Mouse (Mus musculus) kidney, embryonic 16.5 days (tissue): ENCODE data around the gene Atp6v1c2. TPM values are rescaled to one million over a fixed set of nuclear protein-coding genes. Genes with fewer than 3 reads are reported as not detected.
A peak's percentile ranks its signal among the peaks of the same experiment; 100 is the strongest.

Source experiments
- ATAC-seq: fragments of 200-750 bp; cut with Nextera tagmentation; 2 replicates; pipeline ENCODE4 v1.8.0; 2017; ENCODE audit warnings: moderate TSS enrichment; ENCODE audit not compliant: low FRiP score, low TSS enrichment
- H3K27ac ChIP-seq: fragments of 300-500 bp; sonication (generic); 2 replicates; pipeline ENCODE4 v1.5.1; 2014; ENCODE audit warnings: low read length
- H3K27me3 ChIP-seq: fragments of 300-500 bp; sonication (generic); 2 replicates; pipeline ENCODE4 v1.6.1; 2014; ENCODE audit warnings: low read length, control low read depth, mixed read lengths; ENCODE audit not compliant: insufficient read depth
- H3K36me3 ChIP-seq: fragments of 300-500 bp; sonication (generic); 2 replicates; pipeline ENCODE4 v1.6.1; 2014; ENCODE audit warnings: low read length, control low read depth, mixed read lengths; ENCODE audit not compliant: insufficient read depth
- H3K4me1 ChIP-seq: fragments of 300-500 bp; sonication (generic); 2 replicates; pipeline ENCODE4 v1.6.1; 2014; ENCODE audit warnings: low read length, control low read depth, mixed read lengths; ENCODE audit not compliant: insufficient read depth
- H3K4me2 ChIP-seq: fragments of 300-500 bp; sonication (generic); replicated peaks from 2 replicates; pipeline ENCODE4 v1.6.1; 2014; ENCODE audit warnings: low read depth, low read length
- H3K4me3 ChIP-seq: fragments of 300-500 bp; sonication (generic); 2 replicates; pipeline ENCODE4 v1.5.1; 2014; ENCODE audit warnings: mild to moderate bottlenecking, low read length
- H3K9ac ChIP-seq: fragments of 300-500 bp; sonication (generic); replicated peaks from 2 replicates; pipeline ENCODE4 v1.6.1; 2014; ENCODE audit warnings: low read length
- H3K9me3 ChIP-seq: fragments of 300-500 bp; sonication (generic); 2 replicates; pipeline ENCODE4 v1.6.1; 2016; ENCODE audit warnings: low read length, control low read depth
- WGBS: fragments of 180-500 bp; shearing (Covaris S2); extraction: QIAGEN DNeasy Blood & Tissue Kit; methylation state at CpG from one replicate; pipeline ENCODE4 v1.1.7; 2014; 5-methylcytosine and 5-hydroxymethylcytosine counted together
- polyA plus RNA-seq: library from polyadenylated mRNA; unstranded; fragments of >200 nt; fragmentation: Nextera tagmentation; extraction: Ambion mirVana; gene quantifications from 2 replicates; pipeline ENCODE4 v1.2.1, GENCODE M21; 2015

Atp6v1c2 gene
- polyA plus RNA-seq, 1 experiment from 2014 or later, result 5.8 TPM

DNA sequence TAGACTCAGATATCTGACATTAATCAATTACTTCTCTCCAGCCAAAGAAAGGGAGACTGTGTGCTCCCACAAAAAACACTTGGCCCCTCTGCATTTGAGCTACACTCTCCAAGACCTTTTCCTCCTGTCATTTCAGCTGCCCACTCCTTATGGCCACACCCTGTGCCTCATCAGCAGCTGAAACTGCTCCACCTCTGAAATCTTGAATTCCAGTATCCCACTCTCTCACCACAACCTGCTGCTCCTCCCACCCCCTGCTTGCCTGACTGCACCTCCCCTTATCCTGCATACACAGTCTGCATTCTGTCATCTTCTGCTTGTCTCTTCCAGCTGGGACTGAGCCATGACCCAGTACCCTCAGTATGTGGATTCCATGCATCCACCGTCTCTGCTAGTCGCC is 9.2 kb upstream of the Atp6v1c2 start:
- Histone ChIP-seq H3K4me3 (no peak overlapping the region), H3K9ac (no peak overlapping the region), H3K27ac (no peak overlapping the region), H3K4me2 (no peak overlapping the region), H3K36me3 (no peaks in the 10 kb centered on the region), H3K4me1 (no peaks in the 10 kb centered on the region), H3K9me3 (no peaks in the 10 kb centered on the region), H3K27me3 (no peaks in the 10 kb centered on the region)
- ATAC-seq, result no peak
- WGBS, result 53% methylated on average over 2 of the region's 2 CpGs

DNA sequence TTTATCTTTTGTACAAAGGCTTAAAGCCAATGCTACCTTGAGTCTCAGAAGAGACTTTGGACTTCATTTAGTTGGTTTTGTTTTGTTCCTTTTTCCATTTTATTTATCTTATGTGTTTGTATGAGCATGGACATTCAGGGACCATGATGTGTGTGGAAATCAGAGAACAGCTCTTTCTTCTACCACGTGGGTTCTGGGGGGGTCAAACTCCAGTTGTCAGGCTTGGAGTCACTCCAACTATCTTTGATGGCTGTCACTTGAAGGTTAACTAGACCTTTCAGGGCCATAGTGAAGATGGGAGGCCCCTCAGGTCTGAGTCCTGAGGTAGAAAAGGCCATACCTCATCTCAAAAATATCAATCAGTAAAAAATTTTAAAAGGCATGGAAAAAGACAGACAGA is 4.3 kb upstream of the Atp6v1c2 start:
- H3K9ac ChIP-seq, result no peak overlapping the region
- no peaks in the 10 kb centered on the region for H3K4me1 ChIP-seq
- no peaks in the 10 kb centered on the region for H3K36me3 ChIP-seq
- WGBS, result 31% methylated on average over 1 of the region's 1 CpGs
- H3K4me3 ChIP-seq, result no peak overlapping the region
- no peaks in the 10 kb centered on the region for H3K9me3 ChIP-seq
- no peaks in the 10 kb centered on the region for H3K27me3 ChIP-seq
- no peak overlapping the region for H3K4me2 ChIP-seq
- H3K27ac ChIP-seq, result no peak overlapping the region
- no peak for ATAC-seq

DNA sequence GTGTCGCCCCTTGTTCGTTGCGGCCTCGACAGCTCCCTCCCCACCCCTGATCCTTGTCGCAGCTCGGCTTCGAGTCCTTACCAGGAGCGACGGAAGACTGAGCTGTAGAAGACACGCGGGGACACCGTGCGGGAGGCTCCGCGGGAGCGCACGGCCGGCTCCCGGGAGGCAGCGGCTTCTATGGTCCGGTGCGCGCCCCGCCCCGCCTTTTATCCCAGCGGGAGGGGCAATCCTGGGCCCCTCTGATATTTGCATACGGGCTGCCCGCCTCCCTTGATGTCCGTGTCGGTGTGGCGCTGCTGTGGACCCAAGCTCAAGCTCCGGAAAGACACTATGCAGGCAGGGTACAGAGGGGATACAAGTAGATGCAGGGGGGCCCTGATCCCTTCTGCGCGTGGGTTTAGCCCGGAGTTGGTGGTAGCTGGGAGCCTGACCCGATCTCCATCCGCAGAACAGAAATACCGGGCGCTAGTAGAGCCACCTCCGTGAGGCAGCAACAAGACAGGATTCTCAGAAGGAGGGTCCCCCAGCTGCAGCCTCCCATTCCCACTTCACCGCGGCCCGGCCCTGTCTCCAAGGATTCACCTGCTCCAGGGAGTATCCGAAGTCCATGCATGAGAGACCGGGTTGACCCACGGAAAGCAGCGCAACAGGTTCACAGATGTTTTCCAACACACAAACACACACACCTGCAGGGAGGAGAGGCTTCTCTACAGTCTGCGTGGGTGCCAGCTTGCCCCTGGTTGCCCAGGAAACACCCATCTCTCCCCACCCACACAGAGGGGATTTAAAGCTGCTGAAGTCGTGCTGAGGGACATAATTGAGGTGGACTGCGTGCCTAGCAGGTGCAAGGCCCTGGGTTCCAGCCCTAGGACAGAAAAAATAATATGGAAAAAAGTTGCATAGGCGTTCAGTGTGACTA is 4.3 kb downstream of the Atp6v1c2 start:
- Histone ChIP-seq H3K27me3 (peaks cover 32% of the 10 kb centered on the region), H3K4me3 (peak overlapping the region; percentile 52), H3K4me2 (peak overlapping the region; percentile 87), H3K9me3 (no peaks in the 10 kb centered on the region), H3K27ac (no peak overlapping the region), H3K4me1 (peaks cover 12% of the 10 kb centered on the region), H3K36me3 (no peaks in the 10 kb centered on the region), H3K9ac (peak overlapping the region; percentile 63)
- peak; percentile 83 for ATAC-seq
- WGBS, result 4% methylated on average over 51 of the region's 51 CpGs

DNA sequence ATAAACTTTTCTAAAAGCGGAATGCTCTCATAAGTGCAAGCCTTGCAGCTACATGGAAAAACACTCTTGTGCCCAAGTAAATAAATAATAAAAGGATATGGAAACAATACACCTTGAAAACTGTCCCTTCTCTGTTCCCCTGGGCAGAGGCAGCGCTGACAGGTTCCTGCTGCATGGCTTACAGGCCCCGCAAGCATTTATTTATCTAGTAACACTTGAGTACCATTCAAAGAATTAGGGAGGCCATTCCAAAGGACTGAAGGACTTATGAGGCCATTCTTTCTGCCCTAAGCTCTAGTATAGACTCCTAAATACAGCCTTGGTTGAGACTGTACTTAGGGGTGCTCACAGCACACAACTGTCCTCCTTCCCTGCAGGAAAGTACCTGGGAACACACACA is 10.7 kb downstream of the Atp6v1c2 start:
- Histone ChIP-seq H3K4me3 (no peak overlapping the region), H3K9ac (no peak overlapping the region), H3K4me1 (no peaks in the 10 kb centered on the region), H3K4me2 (no peak overlapping the region), H3K27ac (no peak overlapping the region), H3K27me3 (peaks cover 4% of the 10 kb centered on the region), H3K36me3 (no peaks in the 10 kb centered on the region), H3K9me3 (no peaks in the 10 kb centered on the region)
- 52% methylated on average over 3 of the region's 3 CpGs for WGBS
- no peak for ATAC-seq

DNA sequence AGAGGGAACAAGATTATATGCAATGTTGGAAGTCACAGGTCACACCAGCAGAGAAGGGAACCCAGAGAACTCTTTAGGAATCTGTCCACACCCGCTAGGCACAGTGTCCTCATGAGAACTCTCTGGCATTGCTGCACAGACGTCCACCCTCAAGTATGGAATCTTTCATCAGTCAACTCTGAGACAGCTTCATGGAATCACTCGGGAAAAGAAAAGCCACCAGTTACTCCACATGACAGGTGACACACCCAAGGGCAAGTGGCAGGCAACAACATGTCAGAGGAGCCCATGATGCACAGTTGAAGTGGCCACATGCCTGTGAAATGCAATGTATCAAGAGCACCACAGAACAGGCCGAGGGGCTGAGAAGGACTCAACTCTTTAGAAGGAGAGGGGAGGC is 11.2 kb downstream of the Atp6v1c2 start:
- no peaks in the 10 kb centered on the region for H3K4me1 ChIP-seq
- no peaks in the 10 kb centered on the region for H3K36me3 ChIP-seq
- H3K4me3 ChIP-seq, result no peak overlapping the region
- no peak overlapping the region for H3K9ac ChIP-seq
- no peak overlapping the region for H3K4me2 ChIP-seq
- WGBS, result 51% methylated on average over 4 of the region's 4 CpGs
- H3K27ac ChIP-seq, result no peak overlapping the region
- H3K9me3 ChIP-seq, result no peaks in the 10 kb centered on the region
- no peaks in the 10 kb centered on the region; the same call in 1 of the 2 replicates for H3K27me3 ChIP-seq
- no peak for ATAC-seq

DNA sequence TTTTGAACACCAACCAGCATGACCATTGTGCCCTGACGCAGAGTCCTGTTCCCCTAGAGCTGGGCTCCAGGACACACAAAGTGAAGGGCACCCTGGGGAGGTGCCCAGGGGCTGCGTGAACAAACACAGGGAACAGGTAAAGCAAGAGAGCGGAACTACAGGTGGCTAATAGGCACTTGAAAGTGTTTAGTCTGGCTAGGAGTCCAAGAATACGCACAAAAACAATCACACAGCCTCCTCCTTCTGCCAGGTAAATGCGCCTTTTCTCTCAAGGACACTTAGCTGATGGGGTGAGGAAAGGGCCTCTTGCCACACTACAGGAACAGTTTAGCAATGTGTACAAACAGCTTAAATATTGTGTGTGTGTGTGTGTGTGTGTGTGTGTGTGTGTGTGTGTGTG is 13.1 kb downstream of the Atp6v1c2 start:
- Histone ChIP-seq H3K27ac (no peak overlapping the region), H3K4me3 (no peak overlapping the region), H3K9ac (no peak overlapping the region), H3K4me1 (no peaks in the 10 kb centered on the region), H3K4me2 (no peak overlapping the region), H3K27me3 (no peaks in the 10 kb centered on the region), H3K9me3 (no peaks in the 10 kb centered on the region), H3K36me3 (no peaks in the 10 kb centered on the region)
- 92% methylated on average over 5 of the region's 5 CpGs for WGBS
- no peak for ATAC-seq

DNA sequence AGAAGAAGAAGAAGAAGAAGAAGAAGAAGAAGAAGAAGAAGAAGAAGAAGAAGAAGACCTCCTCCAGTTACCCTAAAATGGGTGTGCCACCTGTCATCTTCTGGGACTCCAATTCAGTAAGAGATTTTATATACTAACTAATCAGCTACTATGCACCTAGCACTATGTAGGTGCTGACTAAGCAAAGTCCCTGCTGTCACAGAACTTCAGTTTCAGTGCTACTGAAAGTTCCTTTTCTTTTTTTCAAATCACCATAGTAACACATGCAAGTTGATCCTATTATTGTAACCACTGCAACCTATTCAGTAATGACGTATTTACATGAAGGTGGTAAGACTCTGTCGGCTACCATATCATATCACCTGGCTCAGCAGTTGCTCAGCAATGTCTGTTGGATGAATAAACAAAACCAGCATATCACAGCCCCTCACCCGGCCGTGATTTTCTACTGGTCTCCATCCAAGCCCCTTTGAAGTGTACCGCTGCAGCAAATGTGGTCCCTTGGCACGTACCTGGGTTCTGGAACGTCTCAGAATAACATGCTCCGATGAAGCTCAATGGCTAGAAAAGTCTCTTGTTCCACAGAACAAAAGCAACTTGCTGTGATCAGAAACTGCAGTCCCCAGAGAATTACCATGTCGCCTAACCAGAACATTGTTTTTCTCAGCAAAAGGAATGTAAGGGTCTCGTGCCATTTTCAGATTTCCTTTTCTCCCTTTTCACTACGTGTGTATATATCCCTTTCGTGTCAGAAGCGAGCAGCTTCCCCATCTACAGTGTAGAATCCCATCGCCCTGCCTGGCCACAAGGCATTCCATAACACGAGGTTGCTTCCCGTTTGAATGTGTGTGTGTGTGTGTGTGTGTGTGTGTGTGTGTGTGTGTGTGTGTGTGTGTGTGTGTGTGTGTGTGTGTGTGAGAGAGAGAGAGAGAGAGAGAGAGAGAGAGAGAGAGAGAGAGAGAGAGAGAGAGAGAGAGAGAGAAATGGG is 18.0 kb downstream of the Atp6v1c2 start:
- Histone ChIP-seq H3K4me2 (no peak overlapping the region), H3K4me1 (no peaks in the 10 kb centered on the region), H3K4me3 (no peak overlapping the region), H3K9me3 (no peaks in the 10 kb centered on the region), H3K27me3 (no peaks in the 10 kb centered on the region), H3K9ac (no peak overlapping the region), H3K27ac (no peak overlapping the region), H3K36me3 (no peaks in the 10 kb centered on the region)
- WGBS, result 65% methylated on average over 16 of the region's 16 CpGs
- no peak for ATAC-seq

DNA sequence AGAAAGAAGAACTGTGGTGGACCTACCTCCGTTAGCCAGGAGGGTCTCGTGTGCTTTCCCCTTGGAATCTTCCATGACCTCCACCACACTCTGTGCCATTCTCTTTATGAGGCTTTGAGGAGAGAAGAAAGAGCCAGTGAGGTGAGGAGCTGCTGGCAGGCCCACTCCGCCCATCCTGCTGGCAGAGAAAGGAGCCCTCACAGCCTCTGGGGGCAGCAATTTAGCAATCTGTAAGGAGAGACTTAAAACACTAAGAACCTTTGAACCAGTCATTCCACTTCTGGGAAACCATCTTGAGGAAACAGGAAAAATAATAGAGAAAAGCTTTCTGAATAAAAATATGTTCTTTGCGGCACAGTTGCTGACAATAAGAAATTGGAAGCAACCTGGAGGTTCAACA is 20.9 kb downstream of the Atp6v1c2 start:
- no peaks in the 10 kb centered on the region for H3K36me3 ChIP-seq
- H3K4me2 ChIP-seq, result no peak overlapping the region
- H3K4me1 ChIP-seq, result no peaks in the 10 kb centered on the region
- no peak overlapping the region for H3K27ac ChIP-seq
- no peaks in the 10 kb centered on the region for H3K27me3 ChIP-seq
- no peak overlapping the region for H3K4me3 ChIP-seq
- ATAC-seq, result no peak
- WGBS, result 42% methylated on average over 4 of the region's 4 CpGs
- H3K9ac ChIP-seq, result no peak overlapping the region
- H3K9me3 ChIP-seq, result no peaks in the 10 kb centered on the region

DNA sequence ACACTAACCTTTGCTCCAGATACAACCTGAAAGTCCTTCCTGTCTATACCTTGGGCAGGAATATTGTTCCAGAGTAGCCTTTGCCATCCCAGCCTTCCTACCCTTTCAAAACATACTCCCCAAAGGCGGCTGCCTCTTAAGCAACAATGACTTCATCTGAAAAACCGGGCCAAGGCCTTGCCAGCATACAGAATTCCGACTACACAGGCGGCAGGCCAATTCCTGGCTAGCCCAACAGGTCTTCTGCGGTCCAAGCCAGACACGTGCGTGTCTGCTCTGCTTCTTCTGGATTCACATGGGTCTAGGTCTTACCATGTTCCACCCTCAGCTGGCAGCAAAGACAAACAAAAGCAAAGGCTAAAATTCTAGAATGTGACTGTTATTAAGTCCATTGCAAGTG is 23.7 kb downstream of the Atp6v1c2 start:
- Histone ChIP-seq H3K27ac (no peak overlapping the region), H3K9ac (no peak overlapping the region), H3K9me3 (no peaks in the 10 kb centered on the region), H3K36me3 (no peaks in the 10 kb centered on the region), H3K4me2 (no peak overlapping the region), H3K4me3 (no peak overlapping the region), H3K27me3 (no peaks in the 10 kb centered on the region), H3K4me1 (no peaks in the 10 kb centered on the region)
- ATAC-seq, result no peak
- WGBS, result 80% methylated on average over 7 of the region's 7 CpGs
